Mouse (Mus musculus) heart, postnatal 0 days (tissue): ENCODE measurements at regions not wholly inside any gene's neighbourhood (a gene's known extent, or its start where the extent isn't known, plus 50 kb on each side); places are given as distances from the start of the nearest gene placed in this dataset.

ENCODE experiments used
- ATAC-seq: fragments of 200-750 bp; cut with Nextera tagmentation; 2 replicates; pipeline ENCODE4 v1.8.0; 2017; ENCODE audit warnings: low read depth, moderate number of reproducible peaks, moderate library complexity; ENCODE audit not compliant: insufficient read depth
- DNase-seq: peaks from one replicate; pipeline ENCODE4 v3.0.0-alpha.2; 2016; ENCODE audit warnings: low spot score
- H3K27ac ChIP-seq: fragments of 300-500 bp; sonication (generic); 2 replicates; pipeline ENCODE4 v1.5.1; 2014; ENCODE audit warnings: low read depth, mild to moderate bottlenecking
- H3K27me3 ChIP-seq: fragments of 300-500 bp; sonication (generic); 2 replicates; pipeline ENCODE4 v1.6.1; 2014; ENCODE audit warnings: low read length, mixed read lengths; ENCODE audit not compliant: control insufficient read depth, insufficient read depth
- H3K36me3 ChIP-seq: fragments of 300-500 bp; sonication (generic); replicated peaks from 2 replicates; pipeline ENCODE4 v1.6.1; 2014; ENCODE audit warnings: low read length, mixed read lengths; ENCODE audit not compliant: control insufficient read depth, insufficient read depth
- H3K4me1 ChIP-seq: fragments of 300-500 bp; sonication (generic); 2 replicates; pipeline ENCODE4 v1.6.1; 2014; ENCODE audit warnings: antibody characterized with exemption; ENCODE audit not compliant: control insufficient read depth, insufficient read depth
- H3K4me2 ChIP-seq: fragments of 300-500 bp; sonication (generic); 2 replicates; pipeline ENCODE4 v1.6.1; 2014; ENCODE audit warnings: low read depth, mild to moderate bottlenecking, low read length, moderate library complexity
- H3K4me3 ChIP-seq: fragments of 300-500 bp; sonication (generic); 2 replicates; pipeline ENCODE4 v1.5.1; 2014; ENCODE audit warnings: low read depth, low read length
- H3K9ac ChIP-seq: fragments of 300-500 bp; sonication (generic); replicated peaks from 2 replicates; pipeline ENCODE4 v1.6.1; 2014; ENCODE audit warnings: low read depth, low read length, mixed read lengths
- H3K9me3 ChIP-seq: fragments of 300-500 bp; sonication (generic); replicated peaks from 2 replicates; pipeline ENCODE4 v1.6.1; 2016; ENCODE audit warnings: low read length; ENCODE audit not compliant: control insufficient read depth
- CTCF ChIP-seq: IDR thresholded peaks from 2 replicates; pipeline ENCODE4 v1.5.1; 2016; ENCODE audit warnings: antibody characterized with exemption, control low read depth, low read depth
- EP300 ChIP-seq: IDR thresholded peaks from 2 replicates; pipeline ENCODE4 v1.6.1; 2016; ENCODE audit warnings: antibody characterized with exemption, low read depth
- WGBS: fragments of 180-500 bp; shearing (Covaris S2); extraction: QIAGEN DNeasy Blood & Tissue Kit; methylation state at CpG from one replicate; pipeline ENCODE4 v1.1.7; 2014; 5-methylcytosine and 5-hydroxymethylcytosine counted together

- Histone ChIP-seq H3K27me3 (0 out of 2 replicates have a peak, but pooled peaks cover 3% of the 10 kb centered on the region), H3K4me2 (no peak overlapping the region), H3K9ac (no peak overlapping the region), H3K4me1 (no peaks in the 10 kb centered on the region), H3K4me3 (no peak overlapping the region), H3K27ac (no peak overlapping the region), H3K36me3 (no peaks in the 10 kb centered on the region), H3K9me3 (no peaks in the 10 kb centered on the region)
- TF ChIP-seq EP300 (no peak), CTCF (no peak)
- 57% methylated on average over 1 of the region's 1 CpGs for WGBS
- ATAC-seq (no peak), DNase-seq (no peak)
Measured at GRCm38 (mm10) chr13:84763916-84764315, 425.3 kb upstream of the Ccnh start.

- no peaks in the 10 kb centered on the region for H3K27me3 ChIP-seq
- DNase-seq (no peak), ATAC-seq (no peak)
- WGBS, result 16% methylated on average over 2 of the region's 2 CpGs
- no peak overlapping the region for H3K9ac ChIP-seq
- H3K9me3 ChIP-seq, result no peaks in the 10 kb centered on the region
- H3K27ac ChIP-seq, result no peak overlapping the region
- TF ChIP-seq EP300, result no peak
- no peak for TF ChIP-seq CTCF
- no peak overlapping the region for H3K4me2 ChIP-seq
- H3K36me3 ChIP-seq, result no peaks in the 10 kb centered on the region
- H3K4me3 ChIP-seq, result no peak overlapping the region
- no peaks in the 10 kb centered on the region for H3K4me1 ChIP-seq
Measured at GRCm38 (mm10) chr13:84771956-84772355, 417.3 kb upstream of the Ccnh start.

- H3K27ac ChIP-seq, result no peak overlapping the region
- no peak overlapping the region for H3K4me3 ChIP-seq
- WGBS, result 34% methylated on average over 4 of the region's 4 CpGs
- H3K36me3 ChIP-seq, result no peaks in the 10 kb centered on the region
- no peaks in the 10 kb centered on the region for H3K27me3 ChIP-seq
- ATAC-seq (no peak), DNase-seq (no peak)
- H3K4me1 ChIP-seq, result no peaks in the 10 kb centered on the region
- TF ChIP-seq EP300 (no peak), CTCF (no peak)
- H3K4me2 ChIP-seq, result no peak overlapping the region
- H3K9me3 ChIP-seq, result no peaks in the 10 kb centered on the region
- no peak overlapping the region for H3K9ac ChIP-seq
Measured at GRCm38 (mm10) chr13:84783017-84783937, 405.9 kb upstream of the Ccnh start.

GRCm38 (mm10) chr13:84804241-84804980 is 384.8 kb upstream of the Ccnh start:
- 59% methylated on average over 3 of the region's 3 CpGs for WGBS
- DNase-seq (no peak), ATAC-seq (no peak)
- no peak overlapping the region for H3K27ac ChIP-seq
- no peak overlapping the region for H3K4me2 ChIP-seq
- TF ChIP-seq CTCF (no peak), EP300 (no peak)
- H3K9me3 ChIP-seq, result no peaks in the 10 kb centered on the region
- no peaks in the 10 kb centered on the region for H3K4me1 ChIP-seq
- H3K9ac ChIP-seq, result no peak overlapping the region
- no peaks in the 10 kb centered on the region for H3K27me3 ChIP-seq
- no peaks in the 10 kb centered on the region for H3K36me3 ChIP-seq
- no peak overlapping the region for H3K4me3 ChIP-seq

- Histone ChIP-seq H3K4me2 (no peak overlapping the region), H3K4me3 (no peak overlapping the region), H3K36me3 (no peaks in the 10 kb centered on the region), H3K27me3 (no peaks in the 10 kb centered on the region), H3K9ac (no peak overlapping the region), H3K27ac (no peak overlapping the region), H3K4me1 (no peaks in the 10 kb centered on the region), H3K9me3 (no peaks in the 10 kb centered on the region)
- 70% methylated on average over 4 of the region's 4 CpGs for WGBS
- ATAC-seq (no peak), DNase-seq (no peak)
- TF ChIP-seq EP300, result no peak
- no peak for TF ChIP-seq CTCF
Measured at GRCm38 (mm10) chr13:84805190-84805589, 384.0 kb upstream of the Ccnh start.
